Mouse (Mus musculus) megakaryocyte, embryonic 14.5 days (primary cell): ENCODE results near the gene Bri3.

Experiments used
- FLI1 ChIP-seq: IDR thresholded peaks from 2 replicates; pipeline ENCODE4 v1.6.1; 2012; ENCODE audit warnings: low read length, inconsistent platforms, mixed read lengths
- GATA1 ChIP-seq: IDR thresholded peaks from 3 replicates; pipeline ENCODE4 v1.6.1; 2012; ENCODE audit warnings: mixed read lengths, low read length, inconsistent platforms, borderline replicate concordance

GRCm38 (mm10) chr5:144276898-144277630, 32.8 kb downstream of the Bri3 start:
- no peak for TF ChIP-seq GATA1
- TF ChIP-seq FLI1 = no peak
